Mouse (Mus musculus) adrenal gland, postnatal 25 days (tissue): ENCODE results near the gene Zfyve28. TPM values are rescaled to one million over a fixed set of nuclear protein-coding genes. Genes with fewer than 3 reads are reported as not detected.

Source experiments
- DNase-seq: peaks from one replicate; pipeline ENCODE4 v3.0.0; 2021; ENCODE audit warnings: mixed read lengths
- total RNA-seq: library from RNA; stranded (reverse); gene quantifications from 2 replicates; pipeline ENCODE4 v1.2.3, GENCODE M21; 2021

Zfyve28 gene
- total RNA-seq, 1 experiment from 2014 or later, result 0.70 TPM

- no peak for DNase-seq
Measured at GRCm38 (mm10) chr5:34250090-34250489, 38.2 kb downstream of the Zfyve28 start.

DNA sequence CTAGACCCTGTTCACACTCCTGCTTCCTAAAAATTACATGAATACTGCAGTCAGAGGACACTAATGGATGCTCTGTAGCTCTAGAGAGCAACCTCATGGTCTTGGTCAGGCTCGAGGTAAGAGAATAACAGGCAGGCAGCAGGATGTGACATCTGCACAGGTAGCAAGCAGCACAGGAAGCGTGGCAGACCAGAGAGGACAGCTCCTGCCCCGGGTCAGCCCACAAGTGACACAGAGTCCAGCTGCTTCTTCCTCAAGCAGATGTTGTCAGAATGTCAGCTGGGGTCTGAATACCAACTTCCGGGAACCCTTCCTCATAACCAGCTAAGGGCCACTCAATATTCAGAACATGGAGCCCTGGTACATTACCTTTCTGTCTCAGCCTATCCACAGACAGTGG lies 39.1 kb downstream of the Zfyve28 start:
- no peak for DNase-seq

DNA sequence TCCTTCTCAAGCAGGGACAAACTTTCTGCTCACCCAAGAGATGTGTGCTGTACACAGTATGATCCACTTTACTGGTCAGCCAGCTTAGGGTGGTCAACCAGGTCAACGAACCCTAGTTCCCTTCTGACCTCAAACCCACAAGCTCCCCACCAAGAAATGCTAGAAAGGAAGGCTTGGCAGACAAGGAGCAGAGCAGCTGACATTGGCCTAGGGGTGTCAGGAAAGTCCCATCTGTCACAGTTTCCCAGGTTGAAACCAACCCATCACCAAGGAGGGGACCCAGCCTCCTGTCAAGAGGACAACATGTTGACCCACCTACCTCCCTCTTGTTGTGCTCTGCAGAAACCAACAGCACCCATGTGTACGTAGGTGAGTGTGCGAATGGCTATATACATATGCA lies 41.8 kb downstream of the Zfyve28 start:
- no peak for DNase-seq

DNA sequence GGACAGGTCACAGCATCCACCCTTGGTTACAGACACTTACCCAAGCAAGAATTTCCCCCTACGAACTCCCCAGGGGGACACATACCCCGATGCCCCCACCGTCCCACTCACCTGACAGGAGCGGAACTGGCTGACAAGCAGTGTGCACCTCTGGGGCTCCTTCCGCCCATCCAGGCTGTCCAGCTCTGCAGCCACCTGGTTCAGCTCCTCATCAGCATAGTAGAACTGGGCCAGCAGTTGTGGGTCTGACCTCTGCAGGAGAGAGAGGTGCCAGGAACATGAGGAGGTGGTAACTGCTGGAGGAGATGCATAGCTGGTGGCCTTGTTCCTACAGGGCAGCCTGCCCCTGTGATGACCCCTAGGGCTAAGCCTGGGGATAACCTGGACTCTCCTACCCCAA lies 45.2 kb downstream of the Zfyve28 start:
- DNase-seq, result no peak

DNA sequence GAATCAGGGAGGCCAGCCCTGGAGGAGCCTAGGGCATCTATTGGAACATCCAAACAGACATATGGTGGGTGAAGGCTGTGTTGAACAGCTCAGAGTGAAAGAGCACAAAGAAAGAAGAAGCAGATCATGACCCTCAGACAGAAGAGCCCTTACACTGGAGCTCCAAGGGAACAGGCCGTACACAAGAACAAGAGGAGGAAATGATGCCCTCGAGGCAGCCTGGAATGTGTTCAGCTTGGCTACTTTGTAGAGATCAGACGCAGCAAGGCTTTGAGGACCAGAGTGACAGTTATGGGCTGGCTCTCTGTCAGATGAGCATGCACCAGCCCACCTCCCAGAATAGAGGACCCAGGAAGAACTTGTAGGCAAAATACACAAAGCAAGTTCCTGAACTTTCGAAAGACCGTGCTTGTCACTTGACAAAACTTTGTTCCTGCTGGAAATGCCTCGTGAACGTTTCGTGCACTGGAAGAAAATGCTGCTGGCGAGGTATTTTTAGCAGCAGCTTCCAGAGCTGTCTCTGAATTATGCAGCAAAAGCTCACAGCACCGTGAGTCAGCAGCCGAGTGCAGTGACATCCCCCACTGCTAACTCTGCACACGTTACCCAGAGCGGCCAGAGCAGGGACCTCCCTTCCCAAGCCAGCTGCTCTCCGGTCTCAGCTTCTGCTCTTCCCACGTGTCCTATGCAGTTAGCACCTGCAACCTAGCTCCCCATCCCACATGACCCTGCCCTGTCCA lies 45.9 kb downstream of the Zfyve28 start:
- DNase-seq, result peak; percentile 64

DNA sequence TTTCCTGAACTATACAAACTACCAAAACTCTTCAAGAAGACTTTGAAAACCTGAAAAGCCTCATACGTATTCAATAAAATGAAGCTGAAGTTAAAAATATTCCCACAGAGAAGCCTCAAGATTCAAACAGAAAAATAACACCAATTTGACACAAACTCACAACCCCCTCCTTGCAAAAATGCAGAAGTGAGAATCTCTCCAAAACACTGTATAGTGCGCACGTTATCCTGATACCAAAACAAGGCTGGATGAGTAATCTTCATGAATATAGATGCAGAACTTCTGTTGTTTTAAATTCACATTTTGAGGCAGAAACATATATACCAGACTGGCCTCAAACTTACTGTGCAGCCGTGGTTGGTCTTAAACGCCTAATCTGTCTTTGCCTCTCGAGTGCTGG lies 49.8 kb downstream of the Zfyve28 start:
- DNase-seq, result no peak

GRCm38 (mm10) chr5:34235898-34236420 lies 52.3 kb downstream of the Zfyve28 start:
- DNase-seq, result peak; percentile 66

- no peak for DNase-seq
Measured at GRCm38 (mm10) chr5:34235056-34235455, 53.2 kb downstream of the Zfyve28 start.

GRCm38 (mm10) chr5:34233221-34233515 lies 55.1 kb downstream of the Zfyve28 start:
- DNase-seq, result no peak

GRCm38 (mm10) chr5:34232481-34233220 lies 55.6 kb downstream of the Zfyve28 start:
- DNase-seq, result no peak

DNA sequence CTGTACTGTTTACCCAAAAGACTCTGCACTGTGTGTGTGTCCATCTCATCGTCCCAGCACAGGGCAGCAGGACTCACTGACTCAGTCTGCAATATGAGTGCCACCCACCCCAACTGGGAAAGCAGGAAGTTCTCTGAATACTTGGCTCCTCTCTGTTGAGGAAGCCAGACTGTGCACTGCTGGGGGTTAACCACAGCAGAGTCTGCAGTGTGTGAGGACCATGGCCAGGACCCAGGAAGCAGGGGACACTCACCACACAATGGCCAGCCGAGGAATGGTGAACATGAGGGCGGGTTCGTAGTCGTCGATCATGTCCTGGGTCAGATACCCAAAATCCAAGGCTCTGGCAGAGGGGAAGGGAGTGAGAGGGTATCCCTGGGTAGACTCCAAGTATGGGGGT lies 56.3 kb downstream of the Zfyve28 start:
- no peak for DNase-seq

GRCm38 (mm10) chr5:34230599-34231485 lies 57.4 kb downstream of the Zfyve28 start:
- no peak for DNase-seq

- no peak for DNase-seq
Measured at GRCm38 (mm10) chr5:34229503-34229902, 58.7 kb downstream of the Zfyve28 start.

GRCm38 (mm10) chr5:34225516-34225915 lies 62.7 kb downstream of the Zfyve28 start:
- no peak for DNase-seq

DNA sequence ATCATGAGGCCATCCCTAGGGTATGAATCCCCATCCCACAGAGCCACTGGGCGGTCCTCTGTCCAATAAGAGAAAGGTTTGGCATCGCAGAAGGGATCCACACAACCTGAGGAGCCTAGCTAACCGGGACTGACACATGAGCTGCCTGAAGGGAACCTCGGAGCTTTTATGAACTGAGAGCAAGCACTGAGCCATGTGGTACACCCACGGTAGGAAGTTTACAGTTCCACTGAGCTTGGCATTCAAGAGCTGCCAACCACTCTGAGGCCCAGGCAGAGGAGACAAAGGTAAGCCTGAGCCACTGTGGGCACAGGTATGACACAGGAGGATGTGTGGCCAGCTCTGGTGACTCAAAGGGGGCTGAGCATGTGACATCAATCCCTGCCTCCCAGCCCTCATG lies 63.7 kb downstream of the Zfyve28 start:
- no peak for DNase-seq

GRCm38 (mm10) chr5:34220001-34220400 lies 68.2 kb downstream of the Zfyve28 start:
- no peak for DNase-seq

- no peak for DNase-seq
Measured at GRCm38 (mm10) chr5:34218672-34219071, 69.6 kb downstream of the Zfyve28 start.

GRCm38 (mm10) chr5:34217756-34218155 lies 70.5 kb downstream of the Zfyve28 start:
- DNase-seq, result no peak

DNA sequence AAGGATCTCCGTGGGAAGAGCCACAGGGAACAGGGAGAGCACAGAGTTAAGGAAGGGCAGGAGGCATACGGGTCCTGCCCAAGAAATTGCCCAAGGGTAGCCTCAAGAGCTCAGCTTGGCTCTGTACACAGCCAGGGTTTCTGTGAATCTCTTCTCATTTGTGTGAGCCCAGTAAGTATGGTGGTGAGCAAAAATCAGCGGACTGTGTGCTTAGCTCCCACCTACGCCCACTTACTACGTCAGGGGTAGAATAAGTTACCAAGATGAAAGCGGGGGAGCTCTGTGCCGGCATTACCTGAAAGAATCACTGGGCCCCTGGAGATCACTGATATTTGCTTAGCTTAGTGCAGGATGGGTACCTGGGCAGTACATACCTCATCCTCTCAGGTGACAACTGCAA lies 72.2 kb downstream of the Zfyve28 start:
- no peak for DNase-seq

GRCm38 (mm10) chr5:34213659-34214058 lies 74.6 kb downstream of the Zfyve28 start:
- DNase-seq, result no peak

DNA sequence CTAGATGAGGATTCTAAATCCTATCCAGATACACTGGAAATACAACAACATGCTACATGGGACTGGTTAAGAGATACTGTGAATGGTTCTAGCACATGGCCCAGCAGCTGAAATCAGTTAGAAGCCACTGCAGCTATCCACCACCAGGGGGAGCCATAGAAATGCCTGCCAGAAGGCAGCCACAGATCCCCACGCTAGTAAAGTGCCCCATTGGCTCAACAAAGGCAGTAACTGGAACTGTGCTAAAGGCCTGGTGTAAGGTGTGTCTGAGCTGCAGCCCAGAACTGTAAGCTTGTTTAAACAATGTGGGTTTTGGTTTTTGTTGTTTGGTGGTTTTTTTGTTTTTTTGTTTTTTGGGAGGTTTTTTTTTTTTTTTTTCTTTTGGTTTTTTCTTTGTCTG lies 78.0 kb downstream of the Zfyve28 start:
- peak; percentile 74 for DNase-seq

DNA sequence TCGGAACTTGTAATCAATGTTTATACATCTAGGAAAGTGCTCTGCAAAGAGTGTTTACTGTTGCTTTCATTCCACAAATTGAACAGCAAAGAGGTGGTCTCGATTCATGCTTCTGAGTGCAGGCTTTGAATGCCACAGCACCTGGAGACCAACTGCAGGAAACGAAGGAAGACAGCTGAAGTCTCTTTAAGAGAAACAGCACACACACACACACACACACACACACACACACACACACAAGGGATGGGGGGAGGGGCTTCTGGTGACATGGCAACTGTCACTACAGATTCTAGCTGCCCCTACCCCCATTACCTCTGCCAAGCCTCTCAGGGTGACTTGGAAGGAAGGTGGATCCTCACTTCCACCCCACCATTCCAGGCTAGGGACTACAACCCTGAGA lies 80.7 kb downstream of the Zfyve28 start:
- DNase-seq, result no peak

- no peak for DNase-seq
Measured at GRCm38 (mm10) chr5:34205788-34206187, 82.5 kb downstream of the Zfyve28 start.
